Mouse (Mus musculus) NIH3T3 (cell line): ENCODE measurements at regions not wholly inside any gene's neighbourhood (a gene's known extent, or its start where the extent isn't known, plus 50 kb on each side); places are given as distances from the start of the nearest gene placed in this dataset.

ENCODE experiments used
- DNase-seq: peaks from one replicate; pipeline ENCODE4 v3.0.0-alpha.2; 2012; ENCODE audit warnings: low read depth

DNA sequence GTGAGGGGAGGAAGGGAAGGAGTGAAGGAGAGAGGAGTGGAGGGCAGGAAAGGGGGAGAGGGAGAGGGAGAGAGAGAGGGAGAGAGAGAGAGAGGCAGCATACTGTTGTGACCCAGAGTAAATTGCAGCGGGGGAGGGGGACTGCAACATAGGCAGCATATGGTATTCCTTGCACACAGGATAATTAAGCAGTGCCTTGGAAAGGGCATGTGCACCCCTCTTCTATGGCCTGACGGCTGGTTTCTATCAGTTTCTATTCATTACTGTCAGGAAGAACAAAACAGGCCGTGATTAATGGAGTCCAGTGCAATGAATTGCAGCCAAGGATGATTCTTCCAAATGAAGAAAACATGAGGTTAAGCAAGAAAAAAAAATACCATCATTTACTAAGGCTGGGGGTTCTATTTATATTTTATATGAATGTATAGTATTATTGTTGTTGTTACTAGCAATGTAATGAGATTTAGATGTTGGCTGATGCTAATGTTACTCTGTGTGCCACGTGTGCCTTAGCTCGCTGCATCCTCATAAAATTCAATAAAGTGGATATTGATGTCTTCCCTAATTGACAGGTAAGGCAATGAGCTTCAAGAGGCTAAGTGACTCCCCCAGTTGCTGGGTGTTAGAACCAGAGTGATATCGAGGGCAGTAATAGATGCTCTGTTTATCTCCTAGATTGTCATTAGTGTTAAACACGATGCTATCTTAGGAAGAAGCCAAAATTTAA lies 181.3 kb downstream of the Gm19935 start:
- no peak for DNase-seq

DNA sequence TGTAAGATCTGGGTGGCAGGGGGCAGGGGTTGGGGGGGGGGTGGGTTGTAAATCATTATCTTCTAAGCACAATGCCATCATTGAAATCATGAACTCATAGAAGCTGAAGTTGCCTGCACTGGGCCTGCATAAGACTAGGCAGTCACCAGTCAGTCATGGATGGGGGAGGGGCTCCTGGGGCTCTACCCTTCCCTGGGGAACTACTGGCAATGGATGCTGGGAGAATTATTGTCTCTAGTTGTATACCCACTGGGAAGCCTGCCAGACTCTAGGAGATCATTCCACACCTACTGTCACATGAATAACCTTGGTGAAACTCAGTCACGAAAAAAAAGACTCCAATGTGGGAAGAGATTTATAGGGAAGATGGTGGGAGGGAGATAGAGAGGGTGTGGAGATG lies 186.4 kb downstream of the Gm19935 start:
- DNase-seq = no peak

DNA sequence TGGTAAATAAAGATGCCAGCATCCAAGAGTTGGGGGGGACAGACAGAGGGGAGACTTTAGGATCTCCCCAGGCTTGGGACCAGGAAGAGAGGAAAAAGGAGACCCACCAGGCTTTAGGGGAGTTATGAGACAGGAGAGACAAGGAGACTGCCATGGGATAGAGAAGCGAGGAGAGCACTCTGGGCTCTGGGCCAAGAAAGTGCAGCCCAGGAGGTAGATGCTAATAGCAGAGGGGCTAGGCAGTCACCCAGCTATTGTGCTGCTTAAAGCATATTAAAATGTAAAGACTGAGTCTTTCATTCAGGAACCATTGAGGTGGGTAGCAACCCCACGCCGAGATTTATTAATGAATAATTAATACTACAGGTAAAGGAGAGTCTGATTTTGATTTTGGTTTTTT lies 208.8 kb downstream of the Gm19935 start:
- DNase-seq = peak; percentile 11

DNA sequence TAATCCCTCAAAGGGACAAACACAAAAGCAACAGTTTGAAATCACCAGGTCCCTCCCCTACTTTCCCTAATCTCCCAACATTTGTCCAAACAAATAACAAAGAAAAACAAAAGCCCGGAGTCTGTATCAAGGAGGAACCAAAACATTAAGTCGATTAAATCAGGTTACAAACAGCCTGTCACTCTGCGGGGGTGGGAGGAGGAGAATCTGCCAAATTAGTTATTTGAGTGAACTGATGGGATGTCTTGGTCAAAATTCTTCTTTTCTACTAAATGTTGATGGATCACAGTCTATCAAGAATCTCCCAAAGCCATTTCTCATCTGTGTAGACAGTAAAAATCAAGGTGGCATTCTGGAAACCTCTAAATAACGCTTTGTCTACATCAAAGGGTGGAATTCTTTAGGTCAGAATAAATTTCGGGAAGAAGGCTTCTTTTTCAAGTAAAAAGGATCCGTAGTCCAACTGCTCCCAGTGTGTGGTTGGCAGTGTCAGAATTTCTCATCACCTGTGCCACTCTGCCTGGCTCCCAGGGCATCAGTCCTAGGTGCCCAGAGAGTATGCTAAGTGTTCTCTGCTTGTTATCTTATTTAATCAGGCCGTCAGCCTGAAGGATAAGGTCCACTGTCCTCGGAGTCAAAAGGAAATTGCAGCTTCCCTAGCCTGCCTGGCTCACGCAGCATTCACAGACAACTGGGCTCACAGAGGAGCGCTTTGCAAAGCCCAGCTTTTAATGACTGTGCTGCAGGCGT lies 216.1 kb downstream of the Gm19935 start:
- no peak for DNase-seq

DNA sequence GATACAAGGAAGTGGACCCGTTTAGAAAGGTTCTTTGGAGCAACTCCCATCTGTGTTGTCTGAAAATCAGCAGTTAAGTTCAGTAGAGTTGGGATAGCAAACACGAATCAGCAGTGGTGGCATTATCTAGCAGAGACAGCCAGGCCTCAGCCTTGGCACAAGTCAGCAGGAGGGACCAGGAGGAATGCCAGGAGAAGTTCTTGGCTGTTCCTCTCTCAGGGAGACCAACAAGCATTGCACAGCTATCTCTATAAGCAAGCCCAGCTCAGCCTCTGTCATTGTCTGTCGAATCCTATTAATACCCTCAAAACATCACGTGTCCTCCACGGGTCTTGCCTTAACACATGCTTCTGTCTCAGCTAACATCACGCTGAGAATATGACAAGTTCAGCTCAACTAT lies 219.8 kb downstream of the Gm19935 start:
- DNase-seq = no peak

DNA sequence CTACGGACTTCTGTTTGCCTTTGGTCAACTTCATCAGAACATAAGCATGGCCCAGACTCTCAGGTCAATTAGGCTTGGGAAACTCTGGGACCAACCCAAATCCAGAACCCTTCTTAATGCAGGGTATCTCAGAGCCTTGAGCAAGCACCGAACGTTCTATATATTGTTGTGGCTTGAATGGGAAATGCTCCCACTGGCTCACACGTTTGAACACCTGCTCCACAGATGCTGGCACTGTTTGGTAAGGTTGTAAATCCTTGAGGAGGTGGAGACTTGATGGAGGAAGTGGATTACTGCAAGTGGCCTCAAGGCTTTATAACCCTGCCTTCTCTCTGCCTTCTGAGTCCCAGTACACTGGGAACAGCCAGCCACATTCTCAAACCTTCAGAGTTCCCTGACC lies 231.3 kb upstream of the Tox3 start:
- no peak for DNase-seq

DNA sequence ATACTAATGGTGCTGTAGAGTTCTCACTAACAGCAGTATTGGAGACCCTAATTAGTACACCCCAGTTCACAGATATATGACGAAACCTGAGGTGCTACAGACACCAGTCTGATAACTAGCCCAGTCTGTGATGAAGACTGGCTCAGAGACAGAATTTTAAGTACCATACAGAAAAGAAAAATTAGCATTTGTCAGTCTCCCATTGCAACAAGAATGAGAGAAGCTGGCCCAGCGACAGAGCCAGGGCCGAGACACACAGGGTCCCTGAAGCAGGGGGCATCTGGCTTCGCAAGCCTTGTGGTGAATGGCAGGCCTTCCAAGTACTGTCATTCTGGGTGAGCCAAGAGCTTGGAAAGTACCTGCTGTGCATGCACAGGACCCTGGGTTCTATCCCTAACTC lies 228.8 kb upstream of the Tox3 start:
- DNase-seq = no peak

DNA sequence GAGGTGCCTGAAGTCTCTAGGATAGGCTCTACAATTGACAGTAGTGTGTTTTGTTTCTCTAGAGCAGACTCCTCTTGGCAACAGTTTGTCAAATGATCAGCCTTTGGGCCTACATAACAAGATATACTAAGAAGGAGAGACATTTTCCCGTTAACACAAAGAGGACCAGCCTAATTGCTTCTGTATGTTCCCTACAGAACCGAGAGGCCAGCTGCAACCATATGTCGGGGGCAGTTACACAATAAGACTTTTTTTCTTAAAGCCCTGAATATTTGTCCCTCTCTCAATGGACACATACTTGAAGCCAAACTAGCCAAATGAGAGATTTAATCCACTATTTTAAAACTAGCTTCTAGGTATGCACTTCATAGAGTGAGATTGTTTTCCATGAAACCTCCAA lies 226.5 kb upstream of the Tox3 start:
- no peak for DNase-seq

DNA sequence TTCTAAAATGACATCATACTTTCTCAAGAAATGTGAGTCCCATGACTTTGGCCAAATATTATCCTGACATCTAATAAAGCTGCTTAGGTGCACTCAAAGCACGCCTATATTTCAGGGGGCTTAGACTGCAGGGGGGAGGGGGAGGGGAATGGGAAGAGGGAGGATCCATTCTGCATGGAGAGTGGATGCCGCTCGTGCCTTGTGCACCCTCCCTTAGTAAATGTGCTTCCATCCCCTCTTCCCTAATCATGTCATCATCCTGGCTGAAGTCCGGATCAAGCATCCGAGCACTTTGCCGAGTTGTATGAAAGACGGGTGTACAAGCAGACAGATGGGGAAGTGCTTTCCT lies 207.9 kb upstream of the Tox3 start:
- no peak for DNase-seq

DNA sequence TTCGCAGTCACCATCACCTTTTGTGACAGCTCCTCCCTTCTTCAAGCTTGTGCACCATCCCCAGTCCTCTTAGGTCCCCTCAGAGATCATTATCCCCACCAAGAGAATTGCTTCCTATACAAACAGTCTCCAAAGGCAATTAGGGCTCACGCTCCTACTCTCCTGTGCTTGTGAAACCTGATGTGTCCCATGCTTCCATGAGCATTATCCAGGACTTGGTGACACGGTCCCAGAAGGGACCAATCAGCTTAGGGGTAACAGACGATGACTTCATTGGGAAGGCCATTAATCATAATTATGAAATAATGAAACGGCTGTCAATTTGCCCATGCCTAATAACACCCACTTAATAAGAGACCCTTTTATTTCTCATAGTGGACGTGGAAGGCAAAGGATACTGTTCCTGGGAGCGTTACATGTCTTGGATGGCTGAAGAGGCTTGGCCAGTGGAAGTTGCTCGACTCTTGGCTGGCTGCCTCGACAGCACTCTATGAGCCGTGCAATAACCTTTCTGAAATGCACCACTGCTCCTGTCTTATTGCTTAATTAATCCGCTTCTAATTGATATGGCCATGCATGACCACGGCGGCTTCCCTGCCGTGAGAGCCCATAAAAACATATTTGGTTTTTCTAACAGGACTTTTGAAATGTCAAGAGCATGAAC lies 207.4 kb upstream of the Tox3 start:
- no peak for DNase-seq

DNA sequence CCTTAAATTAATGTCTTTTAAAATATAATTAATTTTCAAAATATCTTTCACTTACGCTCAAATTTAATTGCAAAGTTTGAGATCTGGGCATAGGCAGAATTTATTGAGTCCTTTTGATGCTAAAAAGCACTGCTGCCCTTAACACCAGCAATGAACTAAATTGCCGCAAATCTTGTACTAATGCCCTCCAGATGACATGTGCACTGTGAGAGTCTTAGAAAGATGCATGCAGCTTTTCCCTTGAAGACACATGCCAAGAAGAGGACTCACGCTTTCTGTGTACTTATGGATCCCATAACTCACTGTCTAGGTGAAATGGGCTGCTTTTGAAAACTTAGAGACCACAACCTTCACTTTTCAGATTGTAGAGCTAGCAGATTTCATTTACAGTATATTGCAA lies 199.1 kb upstream of the Tox3 start:
- DNase-seq = no peak

DNA sequence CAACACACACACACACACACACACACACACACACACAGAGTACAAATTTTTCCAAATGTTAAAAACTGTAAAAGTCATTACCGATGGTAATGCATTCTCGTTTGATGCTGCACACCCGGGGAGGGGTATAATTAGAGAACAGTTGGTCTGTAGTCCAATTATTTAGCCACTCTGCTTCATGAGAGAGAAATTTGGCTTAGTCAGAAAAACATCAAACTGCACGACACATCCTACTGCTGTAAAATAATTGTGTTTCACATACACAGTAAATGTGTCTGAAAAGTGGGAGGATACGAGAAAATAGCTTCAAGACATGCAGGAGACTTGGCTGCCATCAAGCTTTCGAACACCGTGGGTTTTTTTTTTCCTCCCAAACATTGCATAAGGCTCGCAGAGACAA lies 194.5 kb upstream of the Tox3 start:
- no peak for DNase-seq

DNA sequence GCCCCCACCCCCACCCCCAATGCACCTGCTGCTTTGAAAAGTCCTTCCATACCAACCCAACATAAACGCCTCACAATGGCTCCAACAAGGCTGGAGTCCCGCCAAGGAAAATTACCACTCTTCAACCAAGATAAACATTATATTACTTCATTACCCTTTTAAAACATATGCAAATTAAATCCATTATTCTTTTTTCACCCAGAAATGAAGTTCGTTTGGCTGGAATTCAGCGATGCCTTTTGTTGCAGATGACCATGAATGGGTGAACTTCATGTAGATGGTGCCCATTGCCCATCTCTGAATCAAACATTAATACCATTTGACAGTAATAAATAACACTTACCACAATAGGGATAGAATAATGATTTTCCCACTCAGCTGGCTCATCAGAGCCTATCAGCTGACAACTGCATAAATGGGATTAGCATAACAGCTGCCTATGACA lies 188.1 kb upstream of the Tox3 start:
- no peak for DNase-seq

DNA sequence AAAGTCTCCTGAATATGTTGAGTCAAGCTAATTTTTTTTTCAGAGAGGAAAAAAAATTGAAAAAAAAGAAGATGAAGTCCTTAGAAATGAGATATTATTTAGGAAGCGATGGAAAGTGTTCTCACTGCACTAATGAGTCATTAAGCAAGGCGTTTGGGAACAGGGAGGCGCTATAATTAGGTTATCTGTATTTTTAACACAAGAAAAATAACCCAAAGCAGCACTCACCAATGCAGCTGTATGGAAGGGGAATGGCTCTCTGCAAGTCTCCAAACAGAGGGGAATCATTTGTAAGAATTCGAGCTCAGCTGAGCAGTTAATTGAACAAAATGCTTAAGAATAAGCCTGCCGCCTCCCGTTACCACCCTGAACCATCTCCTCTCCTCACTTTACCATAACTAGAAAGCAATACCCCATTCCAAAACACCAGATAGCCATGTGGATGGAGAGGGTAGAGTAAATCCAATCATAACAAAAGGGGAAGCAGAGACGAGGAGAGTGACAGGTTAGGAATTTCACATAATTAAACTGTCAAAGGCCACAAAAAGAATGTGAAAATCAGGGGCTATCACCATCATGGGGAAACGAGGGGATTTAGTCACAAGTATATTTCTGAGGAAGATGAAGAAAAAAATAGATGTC lies 187.5 kb upstream of the Tox3 start:
- no peak for DNase-seq

DNA sequence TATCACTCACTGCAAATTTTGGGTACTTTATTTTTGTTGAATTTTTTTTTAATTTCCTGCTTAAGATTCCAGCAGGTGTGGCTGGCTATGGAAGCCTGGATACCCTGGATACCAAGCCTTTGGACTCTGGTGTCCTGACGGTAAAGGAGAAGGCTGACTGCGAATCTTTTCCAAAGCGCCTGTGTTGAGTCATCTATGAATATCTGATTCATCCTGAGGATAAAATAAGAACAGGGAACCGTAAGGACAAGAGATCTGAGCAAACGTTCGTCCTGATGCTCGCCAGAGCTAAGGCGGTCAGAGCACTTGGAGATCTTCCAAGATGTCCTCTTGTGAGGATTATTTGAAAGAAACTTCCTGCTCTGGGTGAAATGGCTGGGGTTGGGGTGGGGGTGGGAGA lies 173.2 kb upstream of the Tox3 start:
- no peak for DNase-seq

DNA sequence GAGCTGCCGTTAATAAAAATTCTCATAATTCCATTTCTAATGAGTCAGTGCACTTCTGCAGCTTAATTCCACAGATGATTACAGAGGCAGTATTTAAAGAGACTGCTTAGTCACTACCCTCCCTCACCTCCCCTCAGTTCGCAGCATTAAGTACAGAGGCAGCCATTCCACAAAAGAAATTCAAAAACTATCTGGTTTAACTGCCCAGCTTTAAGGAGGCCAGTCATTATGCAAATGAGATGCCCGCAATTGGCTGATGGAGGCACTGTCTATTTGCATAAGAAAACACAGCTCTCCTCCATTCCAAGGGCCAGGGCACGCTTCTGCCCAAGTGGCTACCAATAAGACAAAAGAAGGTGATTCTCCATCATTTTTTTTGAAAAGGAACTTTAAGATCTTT lies 172.0 kb upstream of the Tox3 start:
- peak; percentile 23 for DNase-seq

DNA sequence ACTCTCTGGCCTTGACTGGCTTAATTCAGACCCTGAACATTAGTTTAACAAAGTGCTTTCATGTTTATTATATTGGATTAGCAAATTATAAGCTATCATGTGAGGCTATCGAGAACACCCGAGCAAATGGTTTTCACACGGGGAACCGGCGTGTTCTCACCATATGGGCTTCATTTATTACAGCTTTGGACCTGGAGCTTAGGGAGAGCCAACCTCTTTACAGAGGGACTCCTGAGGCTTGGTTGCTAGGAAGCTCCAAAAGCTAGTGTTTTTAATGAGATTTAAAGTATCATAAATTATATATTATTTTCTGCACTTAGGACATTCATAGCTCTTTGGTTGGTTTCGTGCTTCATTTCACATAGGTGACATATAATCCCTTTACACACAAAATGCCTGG lies 171.4 kb upstream of the Tox3 start:
- no peak for DNase-seq

DNA sequence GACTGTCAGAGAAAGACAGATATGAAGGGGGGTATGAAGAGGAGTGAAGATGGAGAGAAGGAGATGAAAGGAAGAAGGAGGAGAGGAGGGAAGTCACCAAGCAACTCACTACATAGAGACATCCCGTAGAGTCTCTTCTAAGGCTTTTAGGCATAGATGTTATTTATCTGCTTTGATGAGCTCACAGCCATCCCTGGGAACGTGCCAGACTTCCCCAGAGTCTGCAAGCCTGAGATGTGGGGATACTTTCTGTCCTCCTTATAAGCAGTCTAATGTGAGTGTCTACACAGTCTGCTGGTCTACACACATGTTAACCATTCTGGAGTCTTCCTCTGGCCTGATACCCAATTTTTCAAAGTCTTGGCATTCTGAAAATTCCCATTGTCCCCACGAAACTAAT lies 166.0 kb upstream of the Tox3 start:
- DNase-seq = no peak

DNA sequence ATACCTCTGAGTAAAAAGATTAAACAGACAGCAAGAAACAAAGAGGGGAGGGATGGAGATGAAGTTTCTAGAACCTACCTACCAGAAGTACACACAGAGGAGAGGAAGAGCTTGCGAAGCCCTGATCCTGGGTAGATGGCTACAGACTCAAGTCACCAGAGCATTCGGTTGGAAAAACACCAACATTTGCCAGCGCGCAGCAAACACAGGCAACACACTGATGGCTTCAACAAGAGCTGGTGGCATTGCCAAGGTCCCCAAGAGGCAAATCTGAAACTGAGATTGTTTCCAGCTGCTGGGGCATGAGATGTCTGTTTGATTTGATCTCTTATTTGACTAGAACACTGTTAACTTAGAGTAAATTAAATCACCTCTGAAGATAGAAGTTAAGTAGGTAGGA lies 165.5 kb upstream of the Tox3 start:
- no peak for DNase-seq

DNA sequence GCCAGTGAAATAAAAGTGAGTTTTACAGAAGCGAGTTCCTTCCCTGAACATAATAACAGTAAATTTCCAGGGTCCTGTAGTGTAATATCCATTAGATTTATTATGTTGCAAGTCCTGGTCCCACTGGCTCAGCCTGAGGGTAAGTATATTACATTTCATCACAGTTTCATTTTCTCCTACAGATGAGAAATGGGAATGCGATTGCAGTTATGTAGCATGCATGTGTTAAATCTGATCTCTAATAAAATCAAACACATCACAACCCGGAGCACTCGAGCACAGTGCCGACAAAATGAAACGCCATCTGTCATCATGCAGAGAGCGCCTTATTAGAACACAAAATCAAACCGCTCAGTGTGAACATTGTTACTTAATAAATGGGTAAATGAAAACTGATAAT lies 165.0 kb upstream of the Tox3 start:
- DNase-seq = no peak

DNA sequence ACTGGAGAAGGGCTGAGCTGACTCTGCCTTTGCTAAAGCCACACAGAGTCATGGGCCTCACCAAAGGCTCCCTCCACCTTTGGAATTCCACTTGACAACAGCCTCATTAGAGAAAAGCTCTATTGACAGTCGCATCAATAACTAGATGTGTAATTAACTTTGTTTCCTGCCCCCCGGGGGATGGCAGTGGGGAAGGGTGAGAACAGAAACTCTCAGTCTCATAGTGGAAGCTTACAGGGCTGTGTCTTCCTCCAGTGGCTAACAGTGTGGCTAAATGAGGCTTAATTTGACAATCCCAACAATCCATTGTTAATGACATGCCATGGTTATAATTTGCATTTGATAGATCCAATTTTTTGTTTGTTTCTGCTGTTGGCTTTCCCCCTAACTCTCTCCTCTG lies 164.5 kb upstream of the Tox3 start:
- DNase-seq = no peak

DNA sequence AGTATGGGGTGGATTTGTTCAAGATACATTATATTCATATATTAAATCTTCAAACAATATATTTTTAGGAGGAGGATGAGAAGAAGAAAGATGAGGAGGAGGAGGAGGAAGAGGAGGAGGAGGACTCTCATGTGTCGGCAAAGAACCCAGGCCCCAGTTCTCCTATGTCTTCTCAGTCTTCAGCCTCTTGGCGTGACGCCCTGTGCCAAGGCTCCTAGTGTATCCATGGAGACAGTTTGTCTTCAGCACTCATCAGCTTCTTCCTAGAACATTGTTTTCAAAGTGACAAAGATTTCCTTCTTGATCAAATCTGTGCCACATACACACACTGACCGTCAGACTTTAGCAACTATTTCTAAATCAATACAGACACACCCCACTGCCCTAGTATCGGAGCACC lies 156.4 kb upstream of the Tox3 start:
- no peak for DNase-seq

DNA sequence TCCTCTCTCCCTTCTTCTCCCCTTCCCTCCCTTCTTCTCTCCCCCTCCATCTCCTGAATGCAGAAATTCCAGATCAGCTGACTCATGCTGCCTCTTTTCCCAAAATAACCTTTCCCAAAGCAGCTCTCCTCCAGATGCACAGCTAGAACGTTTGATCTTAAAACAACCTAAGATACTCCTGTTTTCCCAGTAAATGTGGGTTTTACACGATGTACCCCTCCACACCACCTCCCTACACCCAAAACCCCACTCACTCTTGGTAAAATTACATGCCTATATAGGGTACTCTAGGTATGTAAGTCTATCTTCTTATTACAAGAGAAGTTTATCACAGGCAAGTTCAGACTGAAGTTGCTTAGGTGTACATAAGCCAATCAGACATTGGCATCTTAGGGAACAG lies 155.2 kb upstream of the Tox3 start:
- peak; percentile 25 for DNase-seq
